Mouse (Mus musculus) kidney, adult 2 months (tissue): ENCODE data around the gene Rnf41.

Source experiments
- CTCF ChIP-seq: fragments of 200-500 bp; conservative IDR thresholded peaks from 2 replicates; pipeline ENCODE4 v1.5.1; 2011; ENCODE audit warnings: low read depth, mild to moderate bottlenecking, control low read depth, low read length, moderate library complexity, mixed read lengths; ENCODE audit not compliant: insufficient read depth, insufficient read length
- POLR2A ChIP-seq: fragments of 200-500 bp; IDR thresholded peaks from one replicate; pipeline ENCODE4 v1.6.1; 2011; ENCODE audit warnings: low read depth, low read length, control low read depth

GRCm38 (mm10) chr10:128408591-128409535 is 2.6 kb upstream of the Rnf41 start:
- no peak for TF ChIP-seq POLR2A
- no peak for TF ChIP-seq CTCF
